17 mouse cellular contexts compared by ENCODE assay signal in the genomic region with DNA sequence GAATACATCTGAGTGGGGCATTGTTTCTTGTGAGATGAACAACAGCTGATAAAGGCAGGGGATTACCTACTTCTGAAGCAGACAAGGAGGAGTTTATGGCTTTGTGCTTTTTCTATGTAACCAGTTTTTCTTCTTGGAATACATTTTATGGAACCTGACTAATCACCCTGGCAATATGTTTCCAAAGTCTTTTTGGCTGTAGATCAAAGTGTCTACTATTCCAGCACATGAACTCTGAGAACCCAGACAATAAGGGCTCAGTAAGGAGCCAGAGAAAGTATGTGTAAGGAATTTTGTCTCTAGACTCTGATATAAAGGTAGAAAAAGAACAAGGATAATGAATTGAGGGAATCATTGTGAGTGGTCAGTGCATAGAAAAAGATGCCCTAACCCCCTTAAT.
"Had no signal": no experiment of that assay in that cellular context is flagged by ENCODE, and none has a peak within 500 bp of the region (broad histone marks: within the 10 kb centered on the region; RNA-seq: fewer than 3 reads in every experiment).

No protein-coding gene starts in this region.

- H3K4me2 ChIP-seq: lung, embryonic 14.5 days; midbrain, embryonic 12.5 days; midbrain, embryonic 15.5 days; neural tube, embryonic 12.5 days; stomach, embryonic 15.5 days had no signal

- H3K9me3 ChIP-seq: midbrain, embryonic 10.5 days; midbrain, embryonic 12.5 days; midbrain, embryonic 15.5 days; neural tube, embryonic 12.5 days; stomach, embryonic 15.5 days had no signal

- H3K27me3 ChIP-seq: midbrain, embryonic 12.5 days; midbrain, embryonic 15.5 days; neural tube, embryonic 12.5 days; stomach, embryonic 15.5 days had no signal

- H3K36me3 ChIP-seq: midbrain, embryonic 10.5 days; midbrain, embryonic 12.5 days; midbrain, embryonic 15.5 days; neural tube, embryonic 12.5 days; stomach, embryonic 15.5 days had no signal

- ATAC-seq: midbrain, embryonic 15.5 days had no signal

- H3K27ac ChIP-seq: midbrain, embryonic 10.5 days; midbrain, embryonic 12.5 days; midbrain, embryonic 15.5 days; neural tube, embryonic 12.5 days; stomach, embryonic 15.5 days; stomach, postnatal 0 days had no signal

- H3K9ac ChIP-seq: lung, embryonic 14.5 days; midbrain, embryonic 12.5 days; midbrain, embryonic 15.5 days; neural tube, embryonic 12.5 days; stomach, embryonic 15.5 days had no signal

- H3K4me3 ChIP-seq: midbrain, embryonic 10.5 days; midbrain, embryonic 12.5 days; midbrain, embryonic 15.5 days; neural tube, embryonic 12.5 days; stomach, embryonic 15.5 days had no signal

- DNase-seq: lung, adult 18-20 months; lung, embryonic 14.5 days; lung, postnatal 10 days; lung, postnatal 4 days; retina, postnatal 1 day; right cerebral cortex, adult 18-20 months; right cerebral cortex, postnatal 25 days; right cerebral cortex, postnatal 4 days; thymus, adult 18-20 months; thymus, postnatal 14 days; thymus, postnatal 36 days had no signal

- H3K4me1 ChIP-seq: midbrain, embryonic 10.5 days; midbrain, embryonic 12.5 days; midbrain, embryonic 15.5 days; neural tube, embryonic 12.5 days; stomach, embryonic 15.5 days had no signal
